Mouse (Mus musculus): ENCODE measurements around the gene Procr. TPM values are rescaled to one million over a fixed set of nuclear protein-coding genes. Genes with fewer than 3 reads are reported as not detected.
"Not testable (repeated sequence)": the region's sequence is repeated elsewhere in the genome, so short reads cannot be mapped to it uniquely, and the experiment has no call there.

The Procr gene
- polyA plus RNA-seq, 1 experiment from 2014 or later, result 18.2 TPM

DNA sequence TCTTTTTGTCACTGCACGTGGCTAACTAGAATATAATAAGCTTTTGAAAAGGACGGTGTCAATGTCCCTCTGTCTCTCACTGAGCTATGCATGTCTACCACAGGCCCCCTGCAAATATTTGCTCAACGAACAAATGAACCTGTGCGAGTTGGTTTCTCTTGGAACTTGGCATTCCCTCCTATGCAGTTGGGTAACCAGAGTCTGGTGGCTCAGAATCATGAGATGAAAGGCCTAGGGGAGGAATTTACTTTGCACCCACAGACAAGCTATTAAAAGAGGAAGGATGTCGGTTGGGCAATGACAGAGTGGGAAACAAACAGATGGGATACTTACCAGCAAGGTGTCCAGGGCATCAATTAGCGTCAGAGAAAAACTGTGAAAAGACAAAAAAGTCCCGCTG lies 24.6 kb upstream of the Procr start:
- H3K36me3 ChIP-seq (ENCODE audit: control insufficient read depth, insufficient read depth, low read length), result peaks cover 4% of the 10 kb centered on the region; the same call in 1 of the 2 replicates
- no peak overlapping the region for H3K4me2 ChIP-seq (ENCODE audit: low read depth, low read length)
- ATAC-seq (ENCODE audit: insufficient read depth, low FRiP score), result no peak
- no peaks in the 10 kb centered on the region for H3K9me3 ChIP-seq (replicated peaks; ENCODE audit: control insufficient read depth, low read length)
- 71% methylated on average over 7 of the region's 7 CpGs for whole genome bisulfite sequencing
- H3K27me3 ChIP-seq (ENCODE audit: control insufficient read depth, insufficient read depth, low read length), result no peaks in the 10 kb centered on the region
- H3K4me1 ChIP-seq (ENCODE audit: control insufficient read depth, insufficient read depth, low read length), result peaks cover 6% of the 10 kb centered on the region; the same call in 1 of the 2 replicates
- no peak overlapping the region for H3K4me3 ChIP-seq (replicated peaks; ENCODE audit: low read length)
- no peak overlapping the region for H3K27ac ChIP-seq (ENCODE audit: low read length)
- H3K9ac ChIP-seq (ENCODE audit: low read length), result no peak overlapping the region

DNA sequence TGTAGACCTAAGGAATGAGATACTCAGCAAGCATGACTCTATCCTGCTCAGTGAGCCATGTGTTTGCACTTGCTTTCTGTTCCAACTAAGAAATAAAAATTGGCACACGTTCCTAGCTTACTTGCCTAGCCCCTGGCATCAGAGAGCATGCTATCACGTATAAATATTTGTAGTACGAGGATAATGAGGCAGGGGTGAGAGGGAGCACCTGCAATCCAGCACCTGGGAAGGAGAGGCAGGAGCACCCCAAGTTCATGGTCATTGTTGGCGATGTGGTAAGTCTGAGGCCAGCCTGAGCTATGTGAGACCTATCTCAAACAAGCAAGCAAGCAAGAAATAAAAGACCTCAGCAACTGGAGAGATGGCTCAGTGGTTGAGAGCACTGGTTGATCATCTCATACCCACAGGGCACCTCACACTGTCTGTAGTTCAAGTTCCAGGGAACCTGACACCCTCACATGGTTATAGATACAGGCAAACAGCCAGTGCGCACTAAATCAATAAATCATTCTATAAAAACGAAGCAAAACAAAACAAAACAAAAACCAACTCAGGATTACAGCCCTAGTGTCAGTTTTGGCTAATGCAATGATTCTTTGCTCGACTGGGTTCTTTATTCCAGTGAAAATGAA lies 23.0 kb upstream of the Procr start:
- no peak overlapping the region for H3K9ac ChIP-seq (ENCODE audit: low read length)
- H3K4me1 ChIP-seq (ENCODE audit: control insufficient read depth, insufficient read depth, low read length), result peaks cover 5% of the 10 kb centered on the region; the same call in 1 of the 2 replicates
- 52% methylated on average over 7 of the region's 7 CpGs for WGBS
- no peaks in the 10 kb centered on the region for H3K27me3 ChIP-seq (ENCODE audit: control insufficient read depth, insufficient read depth, low read length)
- H3K4me3 ChIP-seq (replicated peaks; ENCODE audit: low read length), result peak overlapping the region; percentile 92; the same call in 1 of the 2 replicates
- peaks cover 4% of the 10 kb centered on the region; the same call in 1 of the 2 replicates for H3K36me3 ChIP-seq (ENCODE audit: control insufficient read depth, insufficient read depth, low read length)
- H3K27ac ChIP-seq (ENCODE audit: low read length), result peak overlapping the region; percentile 5; the same call in 1 of the 2 replicates
- no peaks in the 10 kb centered on the region for H3K9me3 ChIP-seq (replicated peaks; ENCODE audit: control insufficient read depth, low read length)
- H3K4me2 ChIP-seq (ENCODE audit: low read depth, low read length), result peak overlapping the region; percentile 75
- peak; percentile 74 for ATAC-seq (ENCODE audit: insufficient read depth, low FRiP score)

DNA sequence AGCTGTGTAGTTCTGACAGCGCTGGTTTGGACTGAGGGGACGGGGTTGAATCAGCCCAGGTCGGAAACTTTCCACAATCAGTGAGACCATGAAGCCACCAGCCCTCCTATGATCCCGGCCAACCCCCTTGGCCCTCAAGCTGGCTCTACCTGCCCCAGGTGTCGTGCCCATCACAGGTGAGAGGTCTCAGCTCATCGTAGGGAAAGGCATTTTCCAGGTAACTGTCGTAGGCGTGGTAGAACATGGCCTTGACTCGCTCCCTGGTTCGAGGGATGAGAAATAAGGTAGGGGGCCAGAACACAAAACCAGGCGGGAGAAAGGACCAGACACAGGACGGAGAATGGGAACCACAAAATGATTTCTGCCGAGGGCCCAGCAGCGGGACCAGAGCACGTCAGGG lies 22.2 kb upstream of the Procr start:
- H3K27ac ChIP-seq (ENCODE audit: low read length), result peak overlapping the region; percentile 62

DNA sequence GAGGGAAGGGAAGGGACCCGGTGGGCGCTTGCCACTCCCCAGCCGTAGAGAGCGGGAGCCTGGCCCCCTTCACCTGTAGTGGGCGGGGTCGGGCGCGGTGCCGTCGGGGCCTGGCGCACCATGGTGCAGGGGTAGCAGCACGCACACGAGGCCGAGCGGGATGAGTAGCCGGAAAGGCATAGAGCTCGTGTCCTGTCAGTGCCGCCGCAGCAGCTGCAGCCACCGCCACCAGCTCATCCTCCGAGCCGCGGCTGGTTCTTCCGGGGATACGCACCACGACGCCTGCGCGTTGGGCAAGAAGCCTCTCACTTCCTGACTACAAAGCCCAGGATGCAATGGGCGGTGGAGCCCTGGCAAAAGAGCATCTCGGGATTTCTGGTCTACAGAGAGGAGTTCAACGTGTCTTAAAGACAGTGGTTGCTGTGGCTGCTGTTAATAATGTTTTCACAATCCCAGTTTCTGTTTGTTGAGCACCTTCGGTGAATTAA lies 21.7 kb upstream of the Procr start, which contains the start of gene Edem2:
Gene Edem2 (minus strand): TSS at position 318 of the 488 bp plus-strand sequence.
- peak within 1 kb of the TSS; percentile 62 for H3K27ac ChIP-seq (ENCODE audit: low read length)
- 0% methylated on average over 33 of the region's 33 CpGs for WGBS

More for the DNA sequence above, 22.2 kb upstream of the Procr start:
- Histone ChIP-seq H3K4me1 (ENCODE audit: control insufficient read depth, insufficient read depth, low read length) (peaks cover 5% of the 10 kb centered on the region; the same call in 1 of the 2 replicates), H3K36me3 (ENCODE audit: control insufficient read depth, insufficient read depth, low read length) (peaks cover 4% of the 10 kb centered on the region; the same call in 1 of the 2 replicates), H3K27me3 (ENCODE audit: control insufficient read depth, insufficient read depth, low read length) (no peaks in the 10 kb centered on the region), H3K4me2 (ENCODE audit: low read depth, low read length) (peak overlapping the region; percentile 75), H3K4me3 (replicated peaks; ENCODE audit: low read length) (peak overlapping the region; percentile 92), H3K9ac (ENCODE audit: low read length) (peak overlapping the region; percentile 84), H3K9me3 (replicated peaks; ENCODE audit: control insufficient read depth, low read length) (no peaks in the 10 kb centered on the region)
- WGBS, result 4% methylated on average over 15 of the region's 15 CpGs
- ATAC-seq (ENCODE audit: insufficient read depth, low FRiP score), result peak; percentile 8; the same call in 1 of the 2 replicates

DNA sequence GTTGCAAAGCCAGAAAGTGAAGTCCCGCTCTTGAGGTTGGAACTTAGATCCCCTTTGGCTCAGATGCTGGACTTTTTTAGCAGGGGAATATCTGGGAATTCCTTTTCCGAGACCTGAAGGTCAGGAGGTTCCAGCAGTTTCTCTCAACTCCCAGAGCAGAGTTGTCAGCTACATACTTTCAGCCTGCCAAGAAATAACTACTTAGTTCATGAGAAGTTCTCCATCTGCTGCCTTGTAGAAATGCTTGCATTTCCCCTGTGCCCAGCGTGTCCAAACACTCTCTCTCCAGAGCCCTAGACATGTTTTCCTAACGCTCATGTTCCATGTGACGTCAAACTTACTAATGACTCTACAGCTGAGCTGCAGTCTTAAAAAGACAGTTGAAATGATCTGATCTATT lies 15.8 kb upstream of the Procr start:
- H3K4me2 ChIP-seq (ENCODE audit: low read depth, low read length), result no peak overlapping the region
- 0 out of 2 replicates have a peak overlapping the region, but pooled peaks have one; percentile 24 for H3K27ac ChIP-seq (ENCODE audit: low read length)
- no peaks in the 10 kb centered on the region for H3K36me3 ChIP-seq (ENCODE audit: control insufficient read depth, insufficient read depth, low read length)
- no peaks in the 10 kb centered on the region for H3K27me3 ChIP-seq (ENCODE audit: control insufficient read depth, insufficient read depth, low read length)
- H3K9ac ChIP-seq (ENCODE audit: low read length), result no peak overlapping the region
- H3K9me3 ChIP-seq (replicated peaks; ENCODE audit: control insufficient read depth, low read length), result no peaks in the 10 kb centered on the region
- H3K4me1 ChIP-seq (ENCODE audit: control insufficient read depth, insufficient read depth, low read length), result no peaks in the 10 kb centered on the region
- WGBS, result 52% methylated on average over 5 of the region's 5 CpGs
- ATAC-seq (ENCODE audit: insufficient read depth, low FRiP score), result no peak
- no peak overlapping the region for H3K4me3 ChIP-seq (replicated peaks; ENCODE audit: low read length)

More for the DNA sequence above, 21.7 kb upstream of the Procr start, which contains the start of gene Edem2:
- no peaks in the 10 kb centered on the region for H3K27me3 ChIP-seq (ENCODE audit: control insufficient read depth, insufficient read depth, low read length)
- H3K4me1 ChIP-seq (ENCODE audit: control insufficient read depth, insufficient read depth, low read length), result peaks cover 5% of the 10 kb centered on the region; the same call in 1 of the 2 replicates
- peak within 1 kb of the TSS; percentile 92 for H3K4me3 ChIP-seq (replicated peaks; ENCODE audit: low read length)
- H3K4me2 ChIP-seq (ENCODE audit: low read depth, low read length), result peak within 1 kb of the TSS; percentile 75
- peak within 1 kb of the TSS; percentile 84 for H3K9ac ChIP-seq (ENCODE audit: low read length)
- H3K36me3 ChIP-seq (ENCODE audit: control insufficient read depth, insufficient read depth, low read length), result 0 out of 2 replicates have a peak, but pooled peaks cover 4% of the 10 kb centered on the region
- H3K9me3 ChIP-seq (replicated peaks; ENCODE audit: control insufficient read depth, low read length), result no peaks in the 10 kb centered on the region
- peak; percentile 87 for ATAC-seq (ENCODE audit: insufficient read depth, low FRiP score)

DNA sequence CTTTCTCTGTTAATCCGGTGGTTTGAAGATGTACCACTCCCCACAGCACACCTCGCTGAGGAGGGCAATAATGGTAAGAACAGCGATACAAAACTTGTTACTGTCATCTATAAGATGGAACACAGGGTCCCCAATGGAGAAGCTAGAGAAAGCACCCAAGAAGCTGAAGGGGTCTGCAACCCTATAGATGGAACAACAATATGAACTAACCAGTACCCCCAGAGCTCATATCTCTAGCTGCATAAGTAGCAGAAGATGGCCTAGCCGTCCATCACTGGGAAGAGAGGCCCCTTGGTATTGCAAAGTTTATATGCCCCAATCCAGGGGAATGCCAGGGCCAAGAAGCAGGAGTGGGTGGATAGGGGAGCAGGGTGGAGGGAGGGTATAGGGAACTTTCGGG lies 15.2 kb upstream of the Procr start, which contains the start of gene Gm17581:
Gene Gm17581 (minus strand): TSS at position 101 of the 400 bp plus-strand sequence.
- not testable (repeated sequence) for H3K4me2 ChIP-seq (ENCODE audit: low read depth, low read length); H3K36me3 ChIP-seq (ENCODE audit: control insufficient read depth, insufficient read depth, low read length); H3K9ac ChIP-seq (ENCODE audit: low read length); ATAC-seq (ENCODE audit: insufficient read depth, low FRiP score); H3K9me3 ChIP-seq (replicated peaks; ENCODE audit: control insufficient read depth, low read length); H3K4me3 ChIP-seq (replicated peaks; ENCODE audit: low read length); H3K4me1 ChIP-seq (ENCODE audit: control insufficient read depth, insufficient read depth, low read length); H3K27me3 ChIP-seq (ENCODE audit: control insufficient read depth, insufficient read depth, low read length)
- 0 out of 2 replicates have a peak within 1 kb of the TSS, but pooled peaks have one; percentile 24 for H3K27ac ChIP-seq (ENCODE audit: low read length)
- WGBS, result 87% methylated on average over 5 of the region's 5 CpGs

DNA sequence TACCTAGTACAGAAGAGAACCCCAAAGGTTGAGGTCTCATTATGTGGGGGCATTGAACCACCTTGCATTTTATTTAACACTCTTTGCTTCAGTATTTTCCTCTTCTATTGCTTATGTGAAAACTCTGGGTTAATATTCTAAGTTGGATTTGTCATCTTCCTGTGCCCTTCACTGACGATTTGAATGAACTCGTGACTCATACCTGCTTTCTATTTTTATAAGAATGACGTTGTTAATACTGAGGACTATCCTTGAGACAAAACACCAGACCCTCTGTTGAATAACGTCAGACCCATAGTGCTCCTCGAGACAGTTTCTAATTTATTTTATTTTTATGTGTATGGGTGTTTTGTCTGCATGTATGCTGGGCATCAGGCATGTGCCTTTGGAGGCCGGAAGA lies 14.0 kb upstream of the Procr start:
- Histone ChIP-seq H3K27me3 (ENCODE audit: control insufficient read depth, insufficient read depth, low read length) (no peaks in the 10 kb centered on the region), H3K36me3 (ENCODE audit: control insufficient read depth, insufficient read depth, low read length) (no peaks in the 10 kb centered on the region), H3K9ac (ENCODE audit: low read length) (no peak overlapping the region), H3K4me3 (replicated peaks; ENCODE audit: low read length) (no peak overlapping the region), H3K27ac (ENCODE audit: low read length) (no peak overlapping the region), H3K9me3 (replicated peaks; ENCODE audit: control insufficient read depth, low read length) (no peaks in the 10 kb centered on the region), H3K4me2 (ENCODE audit: low read depth, low read length) (no peak overlapping the region), H3K4me1 (ENCODE audit: control insufficient read depth, insufficient read depth, low read length) (no peaks in the 10 kb centered on the region)
- WGBS, result 65% methylated on average over 6 of the region's 6 CpGs
- ATAC-seq (ENCODE audit: insufficient read depth, low FRiP score), result no peak

DNA sequence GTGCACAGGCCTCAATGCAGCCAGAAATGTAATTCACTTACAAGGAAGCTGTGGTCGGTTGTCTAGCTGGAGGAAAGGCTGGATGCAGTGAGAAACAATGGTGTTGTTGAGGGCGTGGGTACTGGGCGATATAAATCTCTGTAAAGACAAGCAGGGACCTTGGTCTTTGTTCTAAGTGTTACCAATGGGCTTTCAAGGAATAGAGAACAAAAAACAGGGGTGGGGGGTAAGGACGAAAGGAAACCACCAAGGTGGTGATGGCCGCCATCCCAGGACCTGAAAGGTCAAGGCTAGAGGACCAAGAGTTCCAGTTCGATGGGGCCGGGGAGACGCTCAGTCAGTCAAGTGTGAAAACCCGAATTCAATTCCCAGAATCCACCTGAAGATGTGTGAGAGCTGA lies 13.1 kb upstream of the Procr start:
- H3K27ac ChIP-seq (ENCODE audit: low read length), result no peak overlapping the region
- no peak overlapping the region for H3K4me3 ChIP-seq (replicated peaks; ENCODE audit: low read length)
- no peak for ATAC-seq (ENCODE audit: insufficient read depth, low FRiP score)
- peaks cover 1% of the 10 kb centered on the region; the same call in 1 of the 2 replicates for H3K4me1 ChIP-seq (ENCODE audit: control insufficient read depth, insufficient read depth, low read length)
- H3K27me3 ChIP-seq (ENCODE audit: control insufficient read depth, insufficient read depth, low read length), result no peaks in the 10 kb centered on the region
- no peaks in the 10 kb centered on the region for H3K9me3 ChIP-seq (replicated peaks; ENCODE audit: control insufficient read depth, low read length)
- no peak overlapping the region for H3K4me2 ChIP-seq (ENCODE audit: low read depth, low read length)
- WGBS, result 66% methylated on average over 9 of the region's 9 CpGs
- no peak overlapping the region for H3K9ac ChIP-seq (ENCODE audit: low read length)
- H3K36me3 ChIP-seq (ENCODE audit: control insufficient read depth, insufficient read depth, low read length), result no peaks in the 10 kb centered on the region

DNA sequence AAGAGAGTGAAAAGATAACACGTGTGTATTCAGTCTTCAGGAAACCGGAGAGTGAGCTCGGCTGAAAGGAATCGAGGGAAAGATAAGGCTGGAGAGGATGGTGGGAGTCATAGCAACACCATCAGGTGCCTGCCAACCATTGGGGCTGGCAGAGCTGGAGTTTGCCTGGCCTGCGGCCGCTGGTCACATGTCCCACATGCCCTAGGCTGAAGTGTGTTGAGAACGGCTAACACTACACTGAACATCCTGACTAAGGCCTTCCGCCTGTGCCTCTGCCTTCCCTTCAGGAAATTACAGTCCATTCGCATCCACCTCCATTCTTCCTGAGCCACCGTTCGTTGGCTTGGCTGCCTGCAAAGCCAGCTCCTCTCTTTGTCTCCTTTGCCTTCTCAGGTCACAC lies 8.7 kb upstream of the Procr start:
- ATAC-seq (ENCODE audit: insufficient read depth, low FRiP score), result 0 out of 2 replicates have a peak, but pooled peaks have one; percentile 24
- peaks cover 7% of the 10 kb centered on the region; the same call in 1 of the 2 replicates for H3K4me1 ChIP-seq (ENCODE audit: control insufficient read depth, insufficient read depth, low read length)
- H3K9ac ChIP-seq (ENCODE audit: low read length), result no peak overlapping the region
- H3K9me3 ChIP-seq (replicated peaks; ENCODE audit: control insufficient read depth, low read length), result no peaks in the 10 kb centered on the region
- WGBS, result 63% methylated on average over 11 of the region's 11 CpGs
- H3K36me3 ChIP-seq (ENCODE audit: control insufficient read depth, insufficient read depth, low read length), result no peaks in the 10 kb centered on the region
- H3K4me3 ChIP-seq (replicated peaks; ENCODE audit: low read length), result no peak overlapping the region
- H3K4me2 ChIP-seq (ENCODE audit: low read depth, low read length), result no peak overlapping the region
- H3K27ac ChIP-seq (ENCODE audit: low read length), result no peak overlapping the region; the same call in 1 of the 2 replicates
- H3K27me3 ChIP-seq (ENCODE audit: control insufficient read depth, insufficient read depth, low read length), result no peaks in the 10 kb centered on the region

All from stomach, embryonic 16.5 days (tissue).